Mouse (Mus musculus) forebrain, embryonic 10.5 days (tissue): ENCODE results near the gene Kcnk15. TPM values are rescaled to one million over a fixed set of nuclear protein-coding genes. Genes with fewer than 3 reads are reported as not detected.

ENCODE experiments used
- DNase-seq: peaks from one replicate; pipeline ENCODE4 v3.0.0-alpha.2; 2017; ENCODE audit warnings: low spot score; ENCODE audit errors: extremely low spot score
- H3K27ac ChIP-seq: fragments of 300-500 bp; sonication (generic); 2 replicates; pipeline ENCODE4 v1.5.1; 2016; ENCODE audit warnings: mild to moderate bottlenecking
- H3K27me3 ChIP-seq: fragments of 300-500 bp; sonication (generic); 2 replicates; pipeline ENCODE4 v1.6.1; 2016; ENCODE audit warnings: mild to moderate bottlenecking; ENCODE audit not compliant: poor library complexity, severe bottlenecking
- H3K36me3 ChIP-seq: fragments of 300-500 bp; sonication (generic); replicated peaks from 2 replicates; pipeline ENCODE4 v1.6.1; 2016; ENCODE audit warnings: mild to moderate bottlenecking, moderate library complexity
- H3K4me1 ChIP-seq: fragments of 300-500 bp; sonication (generic); 2 replicates; pipeline ENCODE4 v1.6.1; 2016
- H3K4me3 ChIP-seq: fragments of 300-500 bp; sonication (generic); 2 replicates; pipeline ENCODE4 v1.5.1; 2016; ENCODE audit warnings: mild to moderate bottlenecking, moderate library complexity
- H3K9me3 ChIP-seq: fragments of 300-500 bp; sonication (generic); 2 replicates; pipeline ENCODE4 v1.6.1; 2016; ENCODE audit warnings: mild to moderate bottlenecking, moderate library complexity
- WGBS: fragments of 180-500 bp; shearing (Covaris S2); methylation state at CpG from one replicate; pipeline ENCODE4 v1.1.7; 2016; 5-methylcytosine and 5-hydroxymethylcytosine counted together
- polyA plus RNA-seq: library from polyadenylated mRNA; unstranded; fragments of >200 nt; fragmentation: Nextera tagmentation; extraction: Ambion mirVana; gene quantifications from 2 replicates; pipeline ENCODE4 v1.2.1, GENCODE M21; 2016

The Kcnk15 gene
- polyA plus RNA-seq, 1 experiment from 2014 or later: not detected

- no peaks in the 10 kb centered on the region for H3K4me1 ChIP-seq
- H3K27me3 ChIP-seq: no peaks in the 10 kb centered on the region
- H3K27ac ChIP-seq: no peak overlapping the region
- H3K9me3 ChIP-seq: no peaks in the 10 kb centered on the region
- no peak overlapping the region for H3K4me3 ChIP-seq
- no peaks in the 10 kb centered on the region for H3K36me3 ChIP-seq
- DNase-seq: no peak
- WGBS: 74% methylated on average over 17 of the region's 17 CpGs
Observed at GRCm38 (mm10) chr2:163882859-163883652, 29.6 kb downstream of the Kcnk15 start.

GRCm38 (mm10) chr2:163889411-163889810, 36.0 kb downstream of the Kcnk15 start:
- DNase-seq: peak; percentile 42
- Histone ChIP-seq H3K4me3 (no peak overlapping the region), H3K27ac (no peak overlapping the region), H3K4me1 (peaks cover 11% of the 10 kb centered on the region), H3K27me3 (no peaks in the 10 kb centered on the region), H3K36me3 (no peaks in the 10 kb centered on the region), H3K9me3 (no peaks in the 10 kb centered on the region)
- WGBS: 47% methylated on average over 6 of the region's 6 CpGs

GRCm38 (mm10) chr2:163890586-163890985, 37.1 kb downstream of the Kcnk15 start:
- DNase-seq: no peak
- Histone ChIP-seq H3K4me3 (no peak overlapping the region), H3K4me1 (peaks cover 11% of the 10 kb centered on the region), H3K27me3 (no peaks in the 10 kb centered on the region), H3K27ac (no peak overlapping the region), H3K9me3 (no peaks in the 10 kb centered on the region), H3K36me3 (no peaks in the 10 kb centered on the region)
- 76% methylated on average over 11 of the region's 11 CpGs for WGBS

- Histone ChIP-seq H3K36me3 (no peaks in the 10 kb centered on the region), H3K4me1 (peaks cover 11% of the 10 kb centered on the region), H3K9me3 (no peaks in the 10 kb centered on the region), H3K27ac (no peak overlapping the region), H3K27me3 (no peaks in the 10 kb centered on the region), H3K4me3 (no peak overlapping the region)
- DNase-seq: no peak
- WGBS: 91% methylated on average over 11 of the region's 11 CpGs
Observed at GRCm38 (mm10) chr2:163891271-163891670, 37.8 kb downstream of the Kcnk15 start.

GRCm38 (mm10) chr2:163893446-163894370, 40.3 kb downstream of the Kcnk15 start:
- Histone ChIP-seq H3K9me3 (no peaks in the 10 kb centered on the region), H3K4me3 (no peak overlapping the region), H3K36me3 (no peaks in the 10 kb centered on the region), H3K27ac (no peak overlapping the region), H3K27me3 (no peaks in the 10 kb centered on the region), H3K4me1 (peaks cover 11% of the 10 kb centered on the region)
- 71% methylated on average over 7 of the region's 7 CpGs for whole genome bisulfite sequencing
- no peak for DNase-seq

GRCm38 (mm10) chr2:163895156-163895555, 41.7 kb downstream of the Kcnk15 start:
- WGBS: 85% methylated on average over 2 of the region's 2 CpGs
- H3K9me3 ChIP-seq: no peaks in the 10 kb centered on the region
- no peak for DNase-seq
- no peaks in the 10 kb centered on the region for H3K36me3 ChIP-seq
- no peak overlapping the region for H3K27ac ChIP-seq
- no peaks in the 10 kb centered on the region for H3K27me3 ChIP-seq
- no peak overlapping the region for H3K4me3 ChIP-seq
- H3K4me1 ChIP-seq: peaks cover 10% of the 10 kb centered on the region

GRCm38 (mm10) chr2:163897026-163897425, 43.6 kb downstream of the Kcnk15 start:
- H3K9me3 ChIP-seq: no peaks in the 10 kb centered on the region
- DNase-seq: no peak
- H3K36me3 ChIP-seq: no peaks in the 10 kb centered on the region
- 96% methylated on average over 7 of the region's 7 CpGs for WGBS
- H3K4me3 ChIP-seq: no peak overlapping the region
- H3K4me1 ChIP-seq: no peaks in the 10 kb centered on the region
- H3K27ac ChIP-seq: no peak overlapping the region
- no peaks in the 10 kb centered on the region for H3K27me3 ChIP-seq

- no peak for DNase-seq
- Histone ChIP-seq H3K9me3 (no peaks in the 10 kb centered on the region), H3K27me3 (no peaks in the 10 kb centered on the region), H3K4me3 (no peak overlapping the region), H3K36me3 (no peaks in the 10 kb centered on the region), H3K4me1 (no peaks in the 10 kb centered on the region), H3K27ac (no peak overlapping the region)
- 83% methylated on average over 7 of the region's 7 CpGs for WGBS
Observed at GRCm38 (mm10) chr2:163897988-163898535, 44.6 kb downstream of the Kcnk15 start.

- Histone ChIP-seq H3K9me3 (no peaks in the 10 kb centered on the region), H3K36me3 (no peaks in the 10 kb centered on the region), H3K27ac (no peak overlapping the region), H3K27me3 (no peaks in the 10 kb centered on the region), H3K4me3 (no peak overlapping the region), H3K4me1 (peaks cover 12% of the 10 kb centered on the region)
- WGBS: 68% methylated on average over 14 of the region's 14 CpGs
- no peak for DNase-seq
Observed at GRCm38 (mm10) chr2:163899910-163900411, 46.5 kb downstream of the Kcnk15 start.

- Histone ChIP-seq H3K4me1 (peaks cover 12% of the 10 kb centered on the region), H3K36me3 (no peaks in the 10 kb centered on the region), H3K4me3 (no peak overlapping the region), H3K9me3 (no peaks in the 10 kb centered on the region), H3K27me3 (no peaks in the 10 kb centered on the region), H3K27ac (no peak overlapping the region)
- 89% methylated on average over 7 of the region's 7 CpGs for WGBS
- DNase-seq: no peak
Observed at GRCm38 (mm10) chr2:163901043-163901442, 47.6 kb downstream of the Kcnk15 start.

GRCm38 (mm10) chr2:163902448-163902847, 49.0 kb downstream of the Kcnk15 start:
- no peaks in the 10 kb centered on the region for H3K36me3 ChIP-seq
- no peak overlapping the region for H3K4me3 ChIP-seq
- H3K27ac ChIP-seq: no peak overlapping the region

GRCm38 (mm10) chr2:163903461-163903860, 50.0 kb downstream of the Kcnk15 start:
- Histone ChIP-seq H3K27ac (no peak overlapping the region), H3K27me3 (no peaks in the 10 kb centered on the region), H3K4me3 (no peak overlapping the region), H3K36me3 (no peaks in the 10 kb centered on the region), H3K4me1 (peaks cover 12% of the 10 kb centered on the region), H3K9me3 (no peaks in the 10 kb centered on the region)
- 76% methylated on average over 11 of the region's 11 CpGs for WGBS
- DNase-seq: no peak

More at GRCm38 (mm10) chr2:163902448-163902847, 49.0 kb downstream of the Kcnk15 start:
- DNase-seq: no peak
- no peaks in the 10 kb centered on the region for H3K27me3 ChIP-seq
- H3K9me3 ChIP-seq: no peaks in the 10 kb centered on the region
- WGBS: 84% methylated on average over 4 of the region's 4 CpGs
- peaks cover 12% of the 10 kb centered on the region for H3K4me1 ChIP-seq
